Mouse (Mus musculus): Measurements from ENCODE around the gene Mif4gd. TPM values are rescaled to one million over a fixed set of nuclear protein-coding genes. Genes with fewer than 3 reads are reported as not detected.

Mif4gd gene
- polyA plus RNA-seq, 1 experiment from 2014 or later = 16.2 TPM

- Histone ChIP-seq H3K9ac (ENCODE audit: low read depth, low read length) (no peak overlapping the region), H3K36me3 (ENCODE audit: control insufficient read depth, insufficient read depth, low read length) (no peaks in the 10 kb centered on the region), H3K4me2 (ENCODE audit: low read length) (no peak overlapping the region), H3K9me3 (ENCODE audit: control insufficient read depth, low read length) (no peaks in the 10 kb centered on the region), H3K27me3 (replicated peaks; ENCODE audit: control insufficient read depth, insufficient read depth, low read length) (no peaks in the 10 kb centered on the region), H3K4me3 (ENCODE audit: low read length) (no peak overlapping the region), H3K27ac (ENCODE audit: low read depth, low read length) (no peak overlapping the region), H3K4me1 (ENCODE audit: control insufficient read depth, insufficient read depth, low read depth, low read length) (no peaks in the 10 kb centered on the region)
- WGBS = 85% methylated on average over 3 of the region's 3 CpGs
- no peak for ATAC-seq
Observed at GRCm38 (mm10) chr11:115636960-115637359, 24.2 kb upstream of the Mif4gd start.

GRCm38 (mm10) chr11:115635484-115635883 is 22.7 kb upstream of the Mif4gd start:
- Histone ChIP-seq H3K27me3 (replicated peaks; ENCODE audit: control insufficient read depth, insufficient read depth, low read length) (no peaks in the 10 kb centered on the region), H3K27ac (ENCODE audit: low read depth, low read length) (no peak overlapping the region), H3K9ac (ENCODE audit: low read depth, low read length) (no peak overlapping the region), H3K9me3 (ENCODE audit: control insufficient read depth, low read length) (no peaks in the 10 kb centered on the region), H3K4me3 (ENCODE audit: low read length) (no peak overlapping the region), H3K4me2 (ENCODE audit: low read length) (no peak overlapping the region), H3K4me1 (ENCODE audit: control insufficient read depth, insufficient read depth, low read depth, low read length) (no peaks in the 10 kb centered on the region), H3K36me3 (ENCODE audit: control insufficient read depth, insufficient read depth, low read length) (no peaks in the 10 kb centered on the region)
- ATAC-seq = no peak
- WGBS = 76% methylated on average over 8 of the region's 8 CpGs

GRCm38 (mm10) chr11:115635041-115635440 is 22.3 kb upstream of the Mif4gd start:
- Histone ChIP-seq H3K27me3 (replicated peaks; ENCODE audit: control insufficient read depth, insufficient read depth, low read length) (no peaks in the 10 kb centered on the region), H3K9ac (ENCODE audit: low read depth, low read length) (no peak overlapping the region), H3K9me3 (ENCODE audit: control insufficient read depth, low read length) (no peaks in the 10 kb centered on the region), H3K4me1 (ENCODE audit: control insufficient read depth, insufficient read depth, low read depth, low read length) (no peaks in the 10 kb centered on the region), H3K4me3 (ENCODE audit: low read length) (no peak overlapping the region), H3K36me3 (ENCODE audit: control insufficient read depth, insufficient read depth, low read length) (no peaks in the 10 kb centered on the region), H3K4me2 (ENCODE audit: low read length) (no peak overlapping the region), H3K27ac (ENCODE audit: low read depth, low read length) (no peak overlapping the region)
- 90% methylated on average over 8 of the region's 8 CpGs for WGBS
- no peak for ATAC-seq

GRCm38 (mm10) chr11:115634109-115634508 is 21.3 kb upstream of the Mif4gd start:
- no peak for ATAC-seq
- H3K9ac ChIP-seq (ENCODE audit: low read depth, low read length) = no peak overlapping the region
- H3K9me3 ChIP-seq (ENCODE audit: control insufficient read depth, low read length) = no peaks in the 10 kb centered on the region
- H3K4me1 ChIP-seq (ENCODE audit: control insufficient read depth, insufficient read depth, low read depth, low read length) = no peaks in the 10 kb centered on the region
- H3K4me2 ChIP-seq (ENCODE audit: low read length) = no peak overlapping the region
- no peaks in the 10 kb centered on the region for H3K27me3 ChIP-seq (replicated peaks; ENCODE audit: control insufficient read depth, insufficient read depth, low read length)
- H3K36me3 ChIP-seq (ENCODE audit: control insufficient read depth, insufficient read depth, low read length) = no peaks in the 10 kb centered on the region
- 95% methylated on average over 4 of the region's 4 CpGs for WGBS
- H3K27ac ChIP-seq (ENCODE audit: low read depth, low read length) = no peak overlapping the region
- H3K4me3 ChIP-seq (ENCODE audit: low read length) = no peak overlapping the region

- no peaks in the 10 kb centered on the region for H3K36me3 ChIP-seq (ENCODE audit: control insufficient read depth, insufficient read depth, low read length)
- no peak for ATAC-seq
- H3K4me1 ChIP-seq (ENCODE audit: control insufficient read depth, insufficient read depth, low read depth, low read length) = 0 out of 2 replicates have a peak, but pooled peaks cover 2% of the 10 kb centered on the region
- H3K27ac ChIP-seq (ENCODE audit: low read depth, low read length) = no peak overlapping the region
- H3K9ac ChIP-seq (ENCODE audit: low read depth, low read length) = no peak overlapping the region
- no peak overlapping the region for H3K4me3 ChIP-seq (ENCODE audit: low read length)
- H3K27me3 ChIP-seq (replicated peaks; ENCODE audit: control insufficient read depth, insufficient read depth, low read length) = no peaks in the 10 kb centered on the region
- H3K9me3 ChIP-seq (ENCODE audit: control insufficient read depth, low read length) = no peaks in the 10 kb centered on the region
- no peak overlapping the region for H3K4me2 ChIP-seq (ENCODE audit: low read length)
- WGBS = 89% methylated on average over 10 of the region's 10 CpGs
Observed at GRCm38 (mm10) chr11:115632862-115633261, 20.1 kb upstream of the Mif4gd start.

- no peak overlapping the region for H3K4me3 ChIP-seq (ENCODE audit: low read length)
- H3K9ac ChIP-seq (ENCODE audit: low read depth, low read length) = no peak overlapping the region
- 78% methylated on average over 7 of the region's 7 CpGs for WGBS
- no peak overlapping the region for H3K4me2 ChIP-seq (ENCODE audit: low read length)
- ATAC-seq = no peak
- H3K9me3 ChIP-seq (ENCODE audit: control insufficient read depth, low read length) = no peaks in the 10 kb centered on the region
- peaks cover 3% of the 10 kb centered on the region for H3K4me1 ChIP-seq (ENCODE audit: control insufficient read depth, insufficient read depth, low read depth, low read length)
- no peaks in the 10 kb centered on the region for H3K36me3 ChIP-seq (ENCODE audit: control insufficient read depth, insufficient read depth, low read length)
- no peak overlapping the region for H3K27ac ChIP-seq (ENCODE audit: low read depth, low read length)
- no peaks in the 10 kb centered on the region for H3K27me3 ChIP-seq (replicated peaks; ENCODE audit: control insufficient read depth, insufficient read depth, low read length)
Observed at GRCm38 (mm10) chr11:115632247-115632646, 19.5 kb upstream of the Mif4gd start.

- Histone ChIP-seq H3K9me3 (ENCODE audit: control insufficient read depth, low read length) (no peaks in the 10 kb centered on the region), H3K27me3 (replicated peaks; ENCODE audit: control insufficient read depth, insufficient read depth, low read length) (no peaks in the 10 kb centered on the region), H3K27ac (ENCODE audit: low read depth, low read length) (no peak overlapping the region), H3K9ac (ENCODE audit: low read depth, low read length) (no peak overlapping the region), H3K4me2 (ENCODE audit: low read length) (no peak overlapping the region), H3K4me3 (ENCODE audit: low read length) (no peak overlapping the region), H3K4me1 (ENCODE audit: control insufficient read depth, insufficient read depth, low read depth, low read length) (peaks cover 9% of the 10 kb centered on the region), H3K36me3 (ENCODE audit: control insufficient read depth, insufficient read depth, low read length) (no peaks in the 10 kb centered on the region)
- WGBS = 17% methylated on average over 3 of the region's 3 CpGs
- no peak for ATAC-seq
Observed at GRCm38 (mm10) chr11:115631505-115631890, 18.7 kb upstream of the Mif4gd start.

GRCm38 (mm10) chr11:115630532-115631504 is 18.0 kb upstream of the Mif4gd start:
- no peak for ATAC-seq
- H3K4me1 ChIP-seq (ENCODE audit: control insufficient read depth, insufficient read depth, low read depth, low read length) = peaks cover 9% of the 10 kb centered on the region
- H3K4me2 ChIP-seq (ENCODE audit: low read length) = no peak overlapping the region
- H3K4me3 ChIP-seq (ENCODE audit: low read length) = no peak overlapping the region
- 52% methylated on average over 16 of the region's 16 CpGs for WGBS
- no peaks in the 10 kb centered on the region for H3K9me3 ChIP-seq (ENCODE audit: control insufficient read depth, low read length)
- H3K36me3 ChIP-seq (ENCODE audit: control insufficient read depth, insufficient read depth, low read length) = no peaks in the 10 kb centered on the region
- no peak overlapping the region for H3K9ac ChIP-seq (ENCODE audit: low read depth, low read length)
- no peak overlapping the region for H3K27ac ChIP-seq (ENCODE audit: low read depth, low read length)
- no peaks in the 10 kb centered on the region for H3K27me3 ChIP-seq (replicated peaks; ENCODE audit: control insufficient read depth, insufficient read depth, low read length)

GRCm38 (mm10) chr11:115629734-115630531 is 17.2 kb upstream of the Mif4gd start:
- no peak overlapping the region for H3K4me3 ChIP-seq (ENCODE audit: low read length)
- H3K27me3 ChIP-seq (replicated peaks; ENCODE audit: control insufficient read depth, insufficient read depth, low read length) = no peaks in the 10 kb centered on the region
- H3K36me3 ChIP-seq (ENCODE audit: control insufficient read depth, insufficient read depth, low read length) = no peaks in the 10 kb centered on the region
- H3K9me3 ChIP-seq (ENCODE audit: control insufficient read depth, low read length) = no peaks in the 10 kb centered on the region
- H3K9ac ChIP-seq (ENCODE audit: low read depth, low read length) = no peak overlapping the region
- 90% methylated on average over 13 of the region's 13 CpGs for WGBS
- H3K27ac ChIP-seq (ENCODE audit: low read depth, low read length) = no peak overlapping the region
- peaks cover 9% of the 10 kb centered on the region for H3K4me1 ChIP-seq (ENCODE audit: control insufficient read depth, insufficient read depth, low read depth, low read length)
- H3K4me2 ChIP-seq (ENCODE audit: low read length) = no peak overlapping the region
- no peak for ATAC-seq

Measured in hindbrain, embryonic 16.5 days (tissue).